In the genomic region with DNA sequence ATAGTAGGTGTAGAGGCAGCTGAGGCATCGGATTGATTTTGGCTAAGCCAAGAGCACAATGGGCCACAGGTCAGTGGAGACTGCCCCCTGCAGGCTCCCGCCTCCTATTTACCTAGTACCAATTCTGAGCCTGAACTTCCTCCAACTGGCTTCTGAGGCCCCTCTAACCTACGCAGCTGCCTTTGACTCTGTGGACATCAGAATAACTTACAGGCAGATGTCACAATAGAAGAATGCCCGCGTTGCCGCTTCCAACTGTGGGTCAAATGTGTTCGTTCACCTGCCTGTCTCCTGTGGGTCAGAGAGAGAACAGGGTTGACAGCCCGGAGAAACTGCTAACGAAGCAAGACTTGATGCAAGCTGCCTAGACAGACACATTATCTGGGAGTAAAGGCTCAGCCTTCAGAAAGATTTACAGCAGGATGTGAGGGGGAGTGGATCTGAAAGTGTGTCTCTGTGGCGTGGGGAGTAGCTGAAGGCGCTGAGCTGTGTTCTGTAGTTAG, we compare ENCODE assay signal across 8 mouse cellular contexts.
DNase-seq lines count a peak whose midpoint lies in the region; ATAC-seq and TF ChIP-seq lines count a peak whose summit lies in the region.
"Had no signal": no experiment of that assay in that cellular context is flagged by ENCODE, and none has a peak within 500 bp of the region (broad histone marks: within the 10 kb centered on the region; RNA-seq: fewer than 3 reads in every experiment).

No protein-coding gene starts in this region.

- DNase-seq in B cell, adult 2 months = peak; percentile 7 to 12
- peak; percentile 21 to 35 for DNase-seq in CD8-positive naive resting alpha-beta T cell, adult 2 months (ENCODE audit: low read depth in 2 of 2, low spot score in 2 of 2)
- DNase-seq in cerebellum, adult 11 months = peak; percentile 14
- DNase-seq in heart, postnatal 4 days = peak; percentile 42
- DNase-seq in layer of hippocampus, adult 8-10 months (ENCODE audit: low spot score in 2 of 2) = peak; percentile 28 to 39

- TF ChIP-seq CTCF in small intestine, adult 2 months (IDR thresholded peaks at IDR 0.05; ENCODE audit: extremely low read depth, insufficient read length, insufficient replicate concordance, low read depth, low read length) = peak; percentile 55; the same call in 1 of the 2 replicates

- H3K27me3 ChIP-seq in small intestine, adult 2 months (ENCODE audit: control insufficient read depth, insufficient read depth, low read length) = no peaks in the 10 kb centered on the region

- TF ChIP-seq POLR2A in small intestine, adult 2 months (IDR thresholded peaks at IDR 0.05; ENCODE audit: low read depth, low read length) = no peak

- WGBS in small intestine, adult 2 months = 64% methylated on average over 11 of the region's 11 CpGs

- ATAC-seq in megakaryocyte, adult 5-6 weeks (ENCODE audit: poor library complexity, severe bottlenecking) = peak; percentile 92

- H3K4me3 ChIP-seq in small intestine, adult 2 months (ENCODE audit: low read depth, low read length) = no peak overlapping the region
- H3K4me3 ChIP-seq: midbrain, embryonic 12.5 days had no signal

- H3K4me1 ChIP-seq in small intestine, adult 2 months (ENCODE audit: control insufficient read depth, insufficient read depth, insufficient read length, low read length) = 0 out of 2 replicates have a peak, but pooled peaks cover 2% of the 10 kb centered on the region

- H3K27ac ChIP-seq in small intestine, adult 2 months (ENCODE audit: insufficient read depth, low read depth, low read length) = no peak overlapping the region
- H3K27ac ChIP-seq: midbrain, embryonic 12.5 days had no signal

- H3K36me3 ChIP-seq in small intestine, adult 2 months (ENCODE audit: control insufficient read depth, insufficient read depth, low read length) = no peaks in the 10 kb centered on the region
- H3K36me3 ChIP-seq: midbrain, embryonic 12.5 days had no signal
